Mouse (Mus musculus): ENCODE measurements around the gene Olfr1454. TPM values are rescaled to one million over a fixed set of nuclear protein-coding genes. Genes with fewer than 3 reads are reported as not detected.

The Olfr1454 gene
- polyA plus RNA-seq (2014; fragmentation: Illumina TruSeq; extraction: RNeasy Lipid Tissue Mini Kit (QIAGEN cat#74804); ENCODE audit: low read depth, low replicate concordance) = not detected

DNA sequence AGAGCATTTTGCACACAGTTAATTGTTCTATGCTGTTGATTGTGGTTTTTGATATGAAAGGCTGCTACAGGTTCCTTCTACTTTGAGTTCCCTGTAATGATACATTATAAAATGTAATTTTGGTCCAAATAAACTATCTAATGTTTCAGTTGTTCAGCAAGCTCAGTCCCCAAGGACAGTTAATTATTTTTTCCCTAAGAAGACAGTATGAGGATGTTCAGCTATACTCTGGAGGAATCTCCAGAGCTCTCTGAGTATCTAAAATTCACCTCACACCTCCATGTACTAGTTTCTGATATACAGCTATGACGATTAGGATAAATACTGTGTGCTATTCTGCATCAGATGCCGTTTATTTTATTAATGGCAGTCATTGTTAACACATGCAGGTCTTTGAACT, at the start of gene Olfr1454:
Gene Olfr1454 (plus strand): TSS at position 301 of the 400 bp plus-strand sequence.

DNA sequence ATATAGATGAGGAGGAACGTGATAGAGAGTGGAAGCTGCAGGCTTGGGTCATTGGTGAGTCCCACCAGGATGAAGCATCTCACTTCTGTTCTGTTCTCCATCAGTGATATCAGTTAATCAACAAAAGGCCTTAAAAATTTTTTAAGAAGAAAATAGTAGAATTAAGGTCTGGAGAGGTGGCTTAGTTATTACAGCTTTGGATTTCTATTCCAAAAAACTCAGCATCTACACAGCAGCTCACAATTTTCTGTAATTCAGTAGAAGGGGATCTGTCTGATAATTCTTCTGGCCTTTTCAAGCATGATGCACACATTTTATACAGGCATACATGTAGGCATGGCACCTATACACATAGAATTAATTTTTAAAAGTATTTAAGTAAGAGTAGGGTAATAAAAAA, 32.2 kb upstream of the Olfr1454 start, which contains the start of gene Olfr1453:
Gene Olfr1453 (minus strand): TSS at position 101 of the 400 bp plus-strand sequence.

DNA sequence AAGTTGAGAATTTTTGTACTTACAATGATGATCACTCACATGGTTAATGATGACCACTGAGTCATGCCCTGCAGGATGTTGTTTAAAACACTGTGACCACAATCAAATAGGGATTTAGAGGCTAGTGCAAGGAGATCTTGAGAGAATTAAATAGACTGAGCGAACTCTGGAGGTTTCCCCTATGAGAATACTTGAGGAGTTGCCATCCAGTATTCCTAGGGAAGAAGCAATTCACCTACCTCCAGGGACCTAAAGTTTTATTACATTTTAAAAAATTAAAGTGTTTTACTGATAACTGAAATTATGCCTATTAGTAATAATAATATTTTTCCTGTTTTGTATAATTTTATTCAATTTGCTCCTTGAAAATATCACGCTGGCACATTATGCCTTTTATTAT, 37.4 kb downstream of the Olfr1454 start, which contains the start of gene Olfr1457:
Gene Olfr1457 (minus strand): TSS at position 101 of the 400 bp plus-strand sequence.

GRCm38 (mm10) chr19:13106675-13107074, 46.3 kb downstream of the Olfr1454 start, which contains the start of gene Olfr1458:
Gene Olfr1458 (minus strand): TSS chr19:13106775.

Other genes with a start within 250 kb of the Olfr1454 start
- gene Gm5244, start 213.9 kb upstream of the Olfr1454 start, polyA plus RNA-seq (2014; fragmentation: Illumina TruSeq; extraction: RNeasy Lipid Tissue Mini Kit (QIAGEN cat#74804); ENCODE audit: low read depth, low replicate concordance) = not detected
- not detected for gene Olfr1444, start 203.3 kb upstream of the Olfr1454 start, polyA plus RNA-seq (2014; fragmentation: Illumina TruSeq; extraction: RNeasy Lipid Tissue Mini Kit (QIAGEN cat#74804); ENCODE audit: low read depth, low replicate concordance)
- gene Olfr1445, start 176.8 kb upstream of the Olfr1454 start, polyA plus RNA-seq (2014; fragmentation: Illumina TruSeq; extraction: RNeasy Lipid Tissue Mini Kit (QIAGEN cat#74804); ENCODE audit: low read depth, low replicate concordance) = not detected
- not detected for gene Olfr1446, start 167.1 kb upstream of the Olfr1454 start, polyA plus RNA-seq (2014; fragmentation: Illumina TruSeq; extraction: RNeasy Lipid Tissue Mini Kit (QIAGEN cat#74804); ENCODE audit: low read depth, low replicate concordance)
- not detected for gene Olfr1447, start 156.9 kb upstream of the Olfr1454 start, polyA plus RNA-seq (2014; fragmentation: Illumina TruSeq; extraction: RNeasy Lipid Tissue Mini Kit (QIAGEN cat#74804); ENCODE audit: low read depth, low replicate concordance)
- not detected for gene Olfr1448, start 136.2 kb upstream of the Olfr1454 start, polyA plus RNA-seq (2014; fragmentation: Illumina TruSeq; extraction: RNeasy Lipid Tissue Mini Kit (QIAGEN cat#74804); ENCODE audit: low read depth, low replicate concordance)
- not detected for gene Olfr1449, start 129.8 kb upstream of the Olfr1454 start, polyA plus RNA-seq (2014; fragmentation: Illumina TruSeq; extraction: RNeasy Lipid Tissue Mini Kit (QIAGEN cat#74804); ENCODE audit: low read depth, low replicate concordance)
- not detected for gene Olfr1450, start 110.4 kb upstream of the Olfr1454 start, polyA plus RNA-seq (2014; fragmentation: Illumina TruSeq; extraction: RNeasy Lipid Tissue Mini Kit (QIAGEN cat#74804); ENCODE audit: low read depth, low replicate concordance)
- gene Olfr1451, start 65.6 kb upstream of the Olfr1454 start, polyA plus RNA-seq (2014; fragmentation: Illumina TruSeq; extraction: RNeasy Lipid Tissue Mini Kit (QIAGEN cat#74804); ENCODE audit: low read depth, low replicate concordance) = not detected
- gene Olfr1453, start 32.3 kb upstream of the Olfr1454 start, polyA plus RNA-seq (2014; fragmentation: Illumina TruSeq; extraction: RNeasy Lipid Tissue Mini Kit (QIAGEN cat#74804); ENCODE audit: low read depth, low replicate concordance) = not detected
- not detected for gene Olfr1457, start 37.3 kb downstream of the Olfr1454 start, polyA plus RNA-seq (2014; fragmentation: Illumina TruSeq; extraction: RNeasy Lipid Tissue Mini Kit (QIAGEN cat#74804); ENCODE audit: low read depth, low replicate concordance)
- gene Olfr1458, start 46.2 kb downstream of the Olfr1454 start, polyA plus RNA-seq (2014; fragmentation: Illumina TruSeq; extraction: RNeasy Lipid Tissue Mini Kit (QIAGEN cat#74804); ENCODE audit: low read depth, low replicate concordance) = not detected
- not detected for gene Olfr1459, start 88.9 kb downstream of the Olfr1454 start, polyA plus RNA-seq (2014; fragmentation: Illumina TruSeq; extraction: RNeasy Lipid Tissue Mini Kit (QIAGEN cat#74804); ENCODE audit: low read depth, low replicate concordance)
- not detected for gene Olfr1461, start 102.4 kb downstream of the Olfr1454 start, polyA plus RNA-seq (2014; fragmentation: Illumina TruSeq; extraction: RNeasy Lipid Tissue Mini Kit (QIAGEN cat#74804); ENCODE audit: low read depth, low replicate concordance)
- not detected for gene Olfr1462, start 125.1 kb downstream of the Olfr1454 start, polyA plus RNA-seq (2014; fragmentation: Illumina TruSeq; extraction: RNeasy Lipid Tissue Mini Kit (QIAGEN cat#74804); ENCODE audit: low read depth, low replicate concordance)
- not detected for gene Olfr1463, start 170.7 kb downstream of the Olfr1454 start, polyA plus RNA-seq (2014; fragmentation: Illumina TruSeq; extraction: RNeasy Lipid Tissue Mini Kit (QIAGEN cat#74804); ENCODE audit: low read depth, low replicate concordance)